Mouse (Mus musculus): ENCODE data around the gene Itm2c.

DNA sequence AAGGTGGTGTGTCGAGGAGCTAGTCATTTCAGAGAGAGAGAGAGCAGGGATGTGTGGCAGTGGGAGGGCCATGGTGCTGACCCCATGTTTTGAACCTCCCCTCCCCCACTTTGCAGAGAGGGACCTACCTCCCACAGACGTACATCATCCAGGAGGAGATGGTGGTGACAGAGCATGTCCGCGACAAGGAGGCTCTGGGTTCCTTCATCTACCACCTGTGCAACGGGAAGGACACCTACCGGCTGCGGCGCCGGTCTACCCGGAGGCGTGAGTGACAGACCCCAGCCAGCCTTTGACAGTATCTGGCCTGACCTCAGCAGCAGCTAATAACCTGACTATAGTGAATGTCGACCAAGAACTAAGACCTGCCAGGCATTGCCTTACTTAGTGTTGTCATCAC is 12.8 kb downstream of the Itm2c start:
- TF ChIP-seq CTCF (IDR thresholded peaks at IDR 0.05; ENCODE audit: control insufficient read depth, insufficient read depth, insufficient replicate concordance, low read depth, low read length) (no peak), POLR2A (IDR thresholded peaks at IDR 0.05; ENCODE audit: control insufficient read depth, low read depth, low read length) (no peak)

Measured in testis, adult 2 months (tissue).